In genomic region chr10:60826461-60827237, GRCm38 (mm10) we compare ENCODE assay signal across 8 mouse cellular contexts. TPM values are rescaled to one million over a fixed set of nuclear protein-coding genes. Genes with fewer than 3 reads are reported as not detected.
DNase-seq lines count a peak whose midpoint lies in the region; ATAC-seq and TF ChIP-seq lines count a peak whose summit lies in the region.

No protein-coding gene starts in this region.

- no peak for TF ChIP-seq POLR2A in brain, embryonic 14.5 days (IDR thresholded peaks at IDR 0.05; ENCODE audit: borderline replicate concordance, extremely low read depth, insufficient read depth, insufficient read length, poor library complexity, severe bottlenecking)

- H3K27ac ChIP-seq in forebrain, embryonic 11.5 days (ENCODE audit: low read depth, low read length): peak overlapping the region; percentile 12; the same call in 1 of the 2 replicates
- H3K27ac ChIP-seq in intestine, embryonic 15.5 days: no peak overlapping the region
- H3K27ac ChIP-seq in limb, embryonic 15.5 days: no peak overlapping the region; the same call in 1 of the 2 replicates
- H3K27ac ChIP-seq in neural tube, embryonic 14.5 days (ENCODE audit: low read depth, low read length): no peak overlapping the region

- peak overlapping the region; percentile 89 for H3K4me2 ChIP-seq in forebrain, embryonic 11.5 days (ENCODE audit: low read depth, low read length, severe bottlenecking)
- peak overlapping the region; percentile 99 for H3K4me2 ChIP-seq in intestine, embryonic 15.5 days (replicated peaks)
- peak overlapping the region; percentile 89 for H3K4me2 ChIP-seq in limb, embryonic 15.5 days
- peak overlapping the region; percentile 62 for H3K4me2 ChIP-seq in neural tube, embryonic 14.5 days (ENCODE audit: low read depth, low read length)

- H3K9ac ChIP-seq in forebrain, embryonic 11.5 days (ENCODE audit: low read length): peak overlapping the region; percentile 41; the same call in 1 of the 2 replicates
- H3K9ac ChIP-seq in intestine, embryonic 15.5 days: peak overlapping the region; percentile 46
- H3K9ac ChIP-seq in limb, embryonic 15.5 days: 0 out of 2 replicates have a peak overlapping the region, but pooled peaks have one; percentile 14
- peak overlapping the region; percentile 41; the same call in 1 of the 2 replicates for H3K9ac ChIP-seq in neural tube, embryonic 14.5 days (replicated peaks; ENCODE audit: low read depth, low read length)

- peaks cover 24% of the 10 kb centered on the region for H3K4me1 ChIP-seq in forebrain, embryonic 11.5 days (replicated peaks; ENCODE audit: control insufficient read depth, insufficient read depth, low read length)
- H3K4me1 ChIP-seq in intestine, embryonic 15.5 days (replicated peaks): peaks cover 56% of the 10 kb centered on the region
- peaks cover 76% of the 10 kb centered on the region for H3K4me1 ChIP-seq in limb, embryonic 15.5 days
- H3K4me1 ChIP-seq in neural tube, embryonic 14.5 days (ENCODE audit: control insufficient read depth, insufficient read depth, low read length): peaks cover 20% of the 10 kb centered on the region; the same call in 1 of the 2 replicates

- no peak for ATAC-seq in forebrain, embryonic 11.5 days (replicated peaks; ENCODE audit: low FRiP score)
- no peak for ATAC-seq in intestine, embryonic 15.5 days
- ATAC-seq in limb, embryonic 15.5 days (ENCODE audit: insufficient number of reproducible peaks, low FRiP score, low TSS enrichment, low read depth): no peak
- 0 out of 2 replicates have a peak, but pooled peaks have one; percentile 26 for ATAC-seq in neural tube, embryonic 14.5 days (ENCODE audit: low read depth)
- no peak for ATAC-seq in inflammation-experienced regulatory T-cells, adult 6 months

- H3K27me3 ChIP-seq in forebrain, embryonic 11.5 days (ENCODE audit: control insufficient read depth, insufficient read depth, low read length): peaks cover 25% of the 10 kb centered on the region
- H3K27me3 ChIP-seq in intestine, embryonic 15.5 days (replicated peaks): peaks cover 13% of the 10 kb centered on the region
- peaks cover 13% of the 10 kb centered on the region for H3K27me3 ChIP-seq in limb, embryonic 15.5 days
- peaks cover 28% of the 10 kb centered on the region for H3K27me3 ChIP-seq in neural tube, embryonic 14.5 days (ENCODE audit: control insufficient read depth, insufficient read depth, low read length)

- H3K4me3 ChIP-seq in forebrain, embryonic 11.5 days (ENCODE audit: low read depth, low read length): peak overlapping the region; percentile 40
- peak overlapping the region; percentile 39 for H3K4me3 ChIP-seq in intestine, embryonic 15.5 days (replicated peaks)
- H3K4me3 ChIP-seq in limb, embryonic 15.5 days: peak overlapping the region; percentile 42
- H3K4me3 ChIP-seq in neural tube, embryonic 14.5 days (ENCODE audit: low read depth, low read length): peak overlapping the region; percentile 28

- TF ChIP-seq CTCF in brain, embryonic 14.5 days (IDR thresholded peaks at IDR 0.05; ENCODE audit: borderline replicate concordance, extremely low read depth, insufficient read depth, insufficient read length): peak; percentile 53

- no peaks in the 10 kb centered on the region for H3K9me3 ChIP-seq in forebrain, embryonic 11.5 days (ENCODE audit: control insufficient read depth, low read length)
- H3K9me3 ChIP-seq in intestine, embryonic 15.5 days: no peaks in the 10 kb centered on the region
- H3K9me3 ChIP-seq in limb, embryonic 15.5 days: no peaks in the 10 kb centered on the region
- H3K9me3 ChIP-seq in neural tube, embryonic 14.5 days (ENCODE audit: control insufficient read depth, low read length): no peaks in the 10 kb centered on the region

- DNase-seq in adrenal gland, adult 2 months: peak; percentile 36
- DNase-seq in adrenal gland, postnatal 10 days: no peak
- DNase-seq in brain, embryonic 14.5 days (ENCODE audit: low read depth): peak; percentile 75
- peak; percentile 83 for DNase-seq in forebrain, embryonic 11.5 days (ENCODE audit: low spot score)

- H3K36me3 ChIP-seq in forebrain, embryonic 11.5 days (ENCODE audit: control insufficient read depth, insufficient read depth, low read length): no peaks in the 10 kb centered on the region
- no peaks in the 10 kb centered on the region for H3K36me3 ChIP-seq in intestine, embryonic 15.5 days
- no peaks in the 10 kb centered on the region for H3K36me3 ChIP-seq in limb, embryonic 15.5 days
- H3K36me3 ChIP-seq in neural tube, embryonic 14.5 days (ENCODE audit: control insufficient read depth, insufficient read depth, low read length): no peaks in the 10 kb centered on the region

- 1% methylated on average over 34 of the region's 34 CpGs for WGBS in forebrain, embryonic 11.5 days
- 3% methylated on average over 34 of the region's 34 CpGs for WGBS in intestine, embryonic 15.5 days
- WGBS in limb, embryonic 15.5 days: 4% methylated on average over 34 of the region's 34 CpGs
- WGBS in neural tube, embryonic 14.5 days: 1% methylated on average over 34 of the region's 34 CpGs

RNA-seq across cellular contexts. Expression of gene Unc5b, which starts 4.7 kb away (rescaled TPM):
- 1 to 10 TPM; 5.9 to 6.2 TPM for total RNA-seq in adrenal gland, adult 2 months (2021)
- 9.4 and 9.9 TPM in 2 replicates for polyA plus RNA-seq in adrenal gland, adult 2 months (2012; rRNA removed)
- 10 to 100 TPM; 14.0 to 16.1 TPM for total RNA-seq in adrenal gland, postnatal 10 days (2021)
- polyA plus RNA-seq in brain, embryonic 14.5 days (2012; rRNA removed): 6.3 and 12.7 TPM in 2 replicates
- 4.0 TPM in 2 replicates for polyA plus RNA-seq in forebrain, embryonic 11.5 days (2014; fragmentation: Nextera tagmentation; extraction: Ambion mirVana)
- 4.6 and 5.1 TPM in 2 replicates for polyA plus RNA-seq in intestine, embryonic 15.5 days (2015; fragmentation: Nextera tagmentation; extraction: Ambion mirVana)
- 8.1 and 8.2 TPM in 2 replicates for polyA plus RNA-seq in limb, embryonic 15.5 days (2015; fragmentation: Nextera tagmentation; extraction: Ambion mirVana)
- 1.7 and 1.8 TPM in 2 replicates for polyA plus RNA-seq in neural tube, embryonic 14.5 days (2014; fragmentation: Nextera tagmentation; extraction: Ambion mirVana)
- under 1 TPM in 1 of 3 experiments, not detected in 2; 0.10 TPM for polyA plus RNA-seq in inflammation-experienced regulatory T-cells, adult 6 months (2017; shearing (Covaris generic))
